Mouse (Mus musculus) hindbrain, embryonic 12.5 days (tissue): Measurements from ENCODE around the gene Chmp4b. TPM values are rescaled to one million over a fixed set of nuclear protein-coding genes. Genes with fewer than 3 reads are reported as not detected.

ENCODE experiments used
- ATAC-seq: fragments of 200-750 bp; cut with Nextera tagmentation; 2 replicates; pipeline ENCODE4 v1.8.0; 2017; ENCODE audit warnings: moderate TSS enrichment; ENCODE audit not compliant: low FRiP score
- H3K27ac ChIP-seq: fragments of 300-500 bp; sonication (generic); 2 replicates; pipeline ENCODE4 v1.5.1; 2016; ENCODE audit warnings: mild to moderate bottlenecking
- H3K27me3 ChIP-seq: fragments of 300-500 bp; sonication (generic); 2 replicates; pipeline ENCODE4 v1.6.1; 2016; ENCODE audit warnings: mild to moderate bottlenecking
- H3K36me3 ChIP-seq: fragments of 300-500 bp; sonication (generic); 2 replicates; pipeline ENCODE4 v1.6.1; 2016; ENCODE audit warnings: mild to moderate bottlenecking
- H3K4me1 ChIP-seq: fragments of 300-500 bp; sonication (generic); 2 replicates; pipeline ENCODE4 v1.6.1; 2016
- H3K4me2 ChIP-seq: fragments of 300-500 bp; sonication (generic); replicated peaks from 2 replicates; pipeline ENCODE4 v1.6.1; 2016; ENCODE audit warnings: mild to moderate bottlenecking
- H3K4me3 ChIP-seq: fragments of 300-500 bp; sonication (generic); 2 replicates; pipeline ENCODE4 v1.5.1; 2016; ENCODE audit warnings: mild to moderate bottlenecking
- H3K9ac ChIP-seq: fragments of 300-500 bp; sonication (generic); 2 replicates; pipeline ENCODE4 v1.6.1; 2016; ENCODE audit warnings: mild to moderate bottlenecking, moderate library complexity
- H3K9me3 ChIP-seq: fragments of 300-500 bp; sonication (generic); replicated peaks from 2 replicates; pipeline ENCODE4 v1.6.1; 2016; ENCODE audit warnings: mild to moderate bottlenecking
- WGBS: fragments of 180-500 bp; shearing (Covaris S2); methylation state at CpG from one replicate; pipeline ENCODE4 v1.1.7; 2016; 5-methylcytosine and 5-hydroxymethylcytosine counted together
- polyA plus RNA-seq: library from polyadenylated mRNA; unstranded; fragments of >200 nt; fragmentation: Nextera tagmentation; extraction: Ambion mirVana; gene quantifications from 2 replicates; pipeline ENCODE4 v1.2.1, GENCODE M21; 2016

The Chmp4b gene
- polyA plus RNA-seq, 1 experiment from 2014 or later: 26.6 TPM

DNA sequence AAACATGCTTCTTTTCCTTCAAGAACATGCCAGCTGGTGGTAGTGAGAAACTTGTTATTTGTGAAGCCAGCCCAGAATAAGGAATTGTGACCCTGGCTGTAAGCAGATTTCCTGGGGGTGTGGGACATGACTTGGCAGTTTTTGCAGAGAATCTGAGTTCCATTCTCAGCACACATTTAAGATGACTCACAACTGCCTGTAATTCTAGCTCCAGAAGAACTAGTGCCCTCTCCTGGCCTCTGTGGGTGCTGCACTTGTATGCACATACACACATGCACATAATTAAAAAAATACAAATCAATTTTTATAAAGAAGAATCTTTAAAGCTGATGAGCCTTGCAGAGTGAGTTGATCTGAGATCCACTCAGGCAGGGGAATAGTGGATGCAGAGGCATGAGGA, 27.4 kb upstream of the Chmp4b start:
- ATAC-seq: no peak
- H3K27me3 ChIP-seq: no peaks in the 10 kb centered on the region
- H3K36me3 ChIP-seq: peaks cover 43% of the 10 kb centered on the region
- H3K4me3 ChIP-seq: no peak overlapping the region
- no peak overlapping the region for H3K4me2 ChIP-seq
- no peak overlapping the region for H3K9ac ChIP-seq
- H3K27ac ChIP-seq: no peak overlapping the region
- no peaks in the 10 kb centered on the region; the same call in 1 of the 2 replicates for H3K9me3 ChIP-seq
- no peaks in the 10 kb centered on the region for H3K4me1 ChIP-seq

DNA sequence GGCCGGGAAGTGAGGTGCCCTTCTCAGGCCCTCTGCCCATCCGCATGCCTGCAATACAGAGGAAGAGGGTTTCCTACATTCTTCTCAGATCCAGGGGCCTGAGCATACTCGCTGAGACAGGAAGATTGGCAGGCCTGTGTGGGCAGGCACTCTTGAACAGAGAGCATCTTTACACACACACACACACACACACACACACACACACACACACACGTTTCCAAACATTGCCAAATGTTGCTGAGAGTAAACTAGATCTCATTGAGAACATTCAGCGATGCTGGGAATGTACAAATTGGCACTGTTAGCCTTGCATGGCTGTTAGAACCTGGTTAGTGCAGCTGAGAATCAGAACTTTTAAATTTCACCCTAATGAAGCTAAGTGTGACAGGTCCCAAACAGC, 21.0 kb upstream of the Chmp4b start:
- Histone ChIP-seq H3K27ac (no peak overlapping the region), H3K4me3 (no peak overlapping the region), H3K4me1 (no peaks in the 10 kb centered on the region), H3K9me3 (no peaks in the 10 kb centered on the region), H3K36me3 (peaks cover 57% of the 10 kb centered on the region), H3K27me3 (no peaks in the 10 kb centered on the region), H3K4me2 (no peak overlapping the region), H3K9ac (no peak overlapping the region)
- WGBS: 88% methylated on average over 5 of the region's 5 CpGs
- ATAC-seq: no peak

DNA sequence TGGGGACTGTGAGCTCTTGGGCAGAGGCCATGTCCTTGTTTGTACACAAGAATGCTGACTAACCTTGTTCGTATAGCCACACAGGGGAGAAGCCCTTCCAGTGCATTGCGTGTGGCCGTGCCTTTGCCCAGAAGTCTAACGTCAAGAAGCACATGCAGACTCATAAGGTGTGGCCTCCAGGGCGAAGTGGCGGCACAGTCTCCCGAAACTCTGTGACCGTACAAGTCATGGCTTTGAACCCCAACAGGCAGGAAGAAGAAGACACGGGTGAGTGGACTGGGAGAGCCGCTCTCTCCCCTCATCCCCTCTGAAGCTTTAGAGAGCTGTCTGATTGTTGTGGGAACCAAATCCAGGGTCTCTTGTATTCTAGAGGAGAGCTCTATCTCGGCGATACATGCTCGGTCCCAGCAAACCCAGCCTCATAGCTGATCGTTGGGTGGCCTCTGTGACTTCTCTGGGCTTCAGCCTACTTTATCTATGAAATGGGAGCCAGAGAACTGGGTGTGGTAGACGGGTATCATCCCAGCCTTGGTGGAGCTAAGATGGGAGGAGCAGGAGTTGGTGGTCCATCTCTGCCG, 19.2 kb upstream of the Chmp4b start:
- Histone ChIP-seq H3K9ac (no peak overlapping the region), H3K27ac (no peak overlapping the region), H3K27me3 (no peaks in the 10 kb centered on the region), H3K4me1 (no peaks in the 10 kb centered on the region), H3K9me3 (no peaks in the 10 kb centered on the region), H3K4me3 (no peak overlapping the region), H3K4me2 (no peak overlapping the region), H3K36me3 (peaks cover 60% of the 10 kb centered on the region)
- WGBS: 90% methylated on average over 16 of the region's 16 CpGs
- ATAC-seq: no peak

DNA sequence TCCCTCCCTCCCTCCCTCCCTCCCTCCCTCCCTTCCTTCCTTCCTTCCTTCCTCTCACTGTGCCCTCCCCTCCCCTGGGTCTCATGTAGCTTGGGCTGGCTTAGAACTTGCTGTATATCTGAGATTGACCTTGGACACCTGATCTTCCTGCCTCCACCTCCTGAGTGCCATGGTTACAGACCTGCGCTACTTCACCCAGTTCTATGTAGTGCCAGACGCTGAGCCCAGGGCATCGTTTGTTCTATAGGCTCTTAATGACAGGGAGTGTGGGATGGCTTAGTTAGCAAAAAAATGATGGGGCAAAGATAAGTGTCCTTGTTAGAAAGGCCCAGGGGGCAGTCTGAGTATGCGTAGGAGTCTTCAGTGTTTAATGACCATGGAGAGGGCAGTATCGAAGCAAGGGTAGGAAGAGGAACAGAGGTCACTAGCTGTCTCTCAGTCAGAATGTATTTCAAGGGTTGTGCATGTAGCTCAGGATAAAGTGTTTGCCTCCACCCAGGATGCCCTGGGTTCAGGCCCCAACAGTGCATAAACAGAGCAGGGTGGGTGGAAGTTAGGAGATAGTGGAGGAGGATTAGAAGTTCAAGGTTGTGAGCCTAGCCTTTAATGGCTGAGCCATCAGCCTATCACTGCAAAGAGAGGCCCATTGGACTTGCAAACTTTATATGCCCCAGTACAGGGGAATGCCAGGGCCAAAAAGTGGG, 18.3 kb upstream of the Chmp4b start:
- H3K36me3 ChIP-seq: peaks cover 65% of the 10 kb centered on the region
- peaks cover under 1% of the 10 kb centered on the region; the same call in 1 of the 2 replicates for H3K9me3 ChIP-seq
- no peaks in the 10 kb centered on the region for H3K27me3 ChIP-seq
- H3K4me1 ChIP-seq: no peaks in the 10 kb centered on the region
- H3K9ac ChIP-seq: no peak overlapping the region
- H3K4me2 ChIP-seq: no peak overlapping the region
- 89% methylated on average over 5 of the region's 5 CpGs for WGBS
- H3K27ac ChIP-seq: no peak overlapping the region
- H3K4me3 ChIP-seq: no peak overlapping the region
- ATAC-seq: no peak

DNA sequence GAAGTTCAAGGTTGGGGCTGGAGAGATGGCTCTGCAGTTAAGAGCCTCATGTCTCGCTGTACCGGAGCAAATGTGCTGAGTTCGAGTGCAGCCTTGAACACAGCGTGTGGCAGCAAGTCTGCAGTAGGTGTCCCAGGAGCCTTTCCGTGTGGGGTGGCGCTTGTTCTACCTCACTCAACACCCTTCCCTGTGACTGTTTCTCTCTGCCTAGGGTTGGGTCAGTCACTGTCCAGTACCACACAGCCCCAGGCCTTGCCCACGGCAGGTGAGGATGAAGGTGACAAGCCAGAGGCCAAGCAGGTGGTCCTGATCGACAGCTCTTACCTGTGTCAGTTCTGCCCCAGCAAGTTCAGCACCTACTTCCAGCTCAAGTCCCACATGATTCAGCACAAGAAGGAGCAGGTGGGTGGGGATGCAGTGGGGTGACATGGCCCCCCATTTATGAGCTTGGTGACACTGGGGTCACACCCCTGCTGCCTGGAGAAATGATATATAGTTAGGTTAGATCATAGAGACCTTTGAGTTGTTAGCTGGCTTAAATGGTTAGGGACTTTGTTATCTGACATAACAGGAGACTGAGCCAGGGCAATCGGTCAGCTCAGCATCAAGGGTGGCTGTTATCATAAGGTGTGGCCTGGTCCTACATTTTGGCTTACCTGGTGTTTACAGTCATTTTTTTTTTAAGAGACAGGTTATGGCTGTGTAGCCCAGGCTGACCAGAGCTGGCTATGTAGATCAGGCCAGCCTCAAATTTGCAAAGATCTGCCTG, 17.4 kb upstream of the Chmp4b start:
- Histone ChIP-seq H3K9ac (no peak overlapping the region), H3K36me3 (peaks cover 65% of the 10 kb centered on the region), H3K4me1 (no peaks in the 10 kb centered on the region), H3K4me2 (no peak overlapping the region), H3K4me3 (no peak overlapping the region), H3K27me3 (no peaks in the 10 kb centered on the region), H3K27ac (no peak overlapping the region), H3K9me3 (peaks cover 4% of the 10 kb centered on the region; the same call in 1 of the 2 replicates)
- no peak for ATAC-seq
- WGBS: 91% methylated on average over 9 of the region's 9 CpGs

DNA sequence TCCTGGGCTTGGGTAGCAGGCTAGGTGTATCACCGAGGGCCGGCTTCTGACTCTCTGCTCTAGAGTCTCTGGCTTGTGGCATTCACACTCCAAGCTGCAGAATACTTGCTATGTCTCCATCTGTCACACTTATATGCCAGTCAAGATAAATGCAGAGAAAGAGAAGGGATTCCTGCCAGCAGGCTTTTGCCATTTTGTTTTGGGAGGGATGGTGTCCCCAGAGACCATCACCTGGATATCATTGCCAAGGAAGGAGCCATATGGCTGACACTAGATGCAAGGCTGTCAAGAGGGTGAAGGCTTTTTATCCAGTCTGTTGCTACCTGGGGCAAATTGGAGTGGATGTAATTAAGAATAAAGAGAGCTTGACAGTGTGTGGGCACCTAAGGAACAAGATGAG, 15.7 kb upstream of the Chmp4b start:
- WGBS: 96% methylated on average over 2 of the region's 2 CpGs
- no peaks in the 10 kb centered on the region for H3K4me1 ChIP-seq
- ATAC-seq: no peak
- H3K9me3 ChIP-seq: peaks cover 4% of the 10 kb centered on the region; the same call in 1 of the 2 replicates
- H3K27ac ChIP-seq: no peak overlapping the region
- H3K27me3 ChIP-seq: no peaks in the 10 kb centered on the region
- no peak overlapping the region for H3K9ac ChIP-seq
- no peak overlapping the region for H3K4me2 ChIP-seq
- H3K36me3 ChIP-seq: peaks cover 54% of the 10 kb centered on the region
- no peak overlapping the region for H3K4me3 ChIP-seq

DNA sequence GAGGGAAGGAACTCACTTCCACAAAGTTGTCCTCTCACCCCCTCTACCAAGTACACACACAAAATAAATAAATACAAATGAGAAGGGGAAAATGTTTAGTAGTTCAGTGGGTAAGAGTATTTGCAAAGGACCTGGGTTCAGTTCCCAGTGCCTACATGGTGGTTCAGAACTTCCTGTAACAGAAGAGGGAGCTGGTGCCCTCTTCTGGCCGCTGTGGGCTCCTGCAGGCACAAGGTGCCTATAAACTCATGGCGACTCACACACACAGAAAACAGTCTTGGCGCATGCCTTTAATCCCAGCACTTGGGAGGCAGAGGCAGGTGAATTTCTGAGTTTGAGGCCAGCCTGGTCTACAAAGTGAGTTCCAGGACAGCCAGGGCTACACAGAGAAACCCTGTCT, 13.0 kb upstream of the Chmp4b start:
- Histone ChIP-seq H3K4me3 (no peak overlapping the region), H3K9me3 (peaks cover 4% of the 10 kb centered on the region; the same call in 1 of the 2 replicates), H3K27ac (no peak overlapping the region), H3K4me2 (no peak overlapping the region), H3K27me3 (no peaks in the 10 kb centered on the region), H3K9ac (no peak overlapping the region), H3K36me3 (peaks cover 61% of the 10 kb centered on the region), H3K4me1 (no peaks in the 10 kb centered on the region)
- no peak for ATAC-seq
- WGBS: 97% methylated on average over 3 of the region's 3 CpGs

DNA sequence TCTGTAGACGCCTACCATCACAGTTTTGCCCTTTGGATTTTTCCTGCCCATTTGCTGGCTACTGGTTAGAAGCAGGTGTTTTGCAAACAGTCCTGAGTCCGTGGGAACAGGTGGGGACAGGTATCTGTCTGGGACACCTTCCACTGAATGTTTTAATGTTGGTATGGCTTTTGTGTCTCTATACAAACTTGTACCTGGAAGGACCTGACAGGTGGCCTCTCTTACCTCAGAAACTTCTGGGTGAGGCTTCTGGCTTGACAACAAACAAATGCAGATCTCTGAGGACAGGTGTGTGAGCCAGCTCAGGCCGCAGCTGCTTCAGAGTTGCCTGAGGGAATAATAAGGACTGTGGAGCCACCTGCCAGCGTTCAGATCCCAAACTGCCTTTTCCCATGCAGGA, 12.4 kb upstream of the Chmp4b start:
- Histone ChIP-seq H3K4me3 (no peak overlapping the region), H3K9ac (no peak overlapping the region), H3K27ac (no peak overlapping the region), H3K4me1 (no peaks in the 10 kb centered on the region), H3K9me3 (peaks cover 4% of the 10 kb centered on the region; the same call in 1 of the 2 replicates), H3K4me2 (no peak overlapping the region), H3K36me3 (peaks cover 63% of the 10 kb centered on the region), H3K27me3 (no peaks in the 10 kb centered on the region)
- 96% methylated on average over 4 of the region's 4 CpGs for WGBS
- ATAC-seq: no peak

DNA sequence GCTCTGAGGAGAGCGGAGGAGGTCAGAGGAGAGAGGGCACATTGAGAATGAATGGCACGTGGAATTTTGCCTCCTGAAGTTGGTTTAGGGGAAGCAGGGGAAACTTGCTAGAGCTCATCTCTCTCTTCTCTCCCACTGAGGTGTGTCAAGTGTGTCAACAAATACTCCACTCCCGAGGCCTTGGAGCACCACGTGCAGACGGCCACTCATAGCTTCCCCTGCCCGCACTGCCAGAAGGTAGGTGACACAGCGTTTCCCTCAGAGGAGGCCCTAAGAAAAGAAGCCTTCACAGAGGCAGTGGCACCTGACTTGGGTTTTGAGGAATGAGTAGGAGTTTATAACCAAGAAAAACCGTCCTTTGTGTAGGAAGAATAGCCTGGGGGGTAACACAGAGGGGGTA, 10.3 kb upstream of the Chmp4b start:
- H3K4me2 ChIP-seq: no peak overlapping the region
- H3K27me3 ChIP-seq: no peaks in the 10 kb centered on the region
- peaks cover 64% of the 10 kb centered on the region for H3K36me3 ChIP-seq
- H3K9ac ChIP-seq: no peak overlapping the region
- ATAC-seq: no peak
- peaks cover 4% of the 10 kb centered on the region; the same call in 1 of the 2 replicates for H3K9me3 ChIP-seq
- no peaks in the 10 kb centered on the region for H3K4me1 ChIP-seq
- H3K4me3 ChIP-seq: no peak overlapping the region
- 73% methylated on average over 8 of the region's 8 CpGs for WGBS
- H3K27ac ChIP-seq: no peak overlapping the region

DNA sequence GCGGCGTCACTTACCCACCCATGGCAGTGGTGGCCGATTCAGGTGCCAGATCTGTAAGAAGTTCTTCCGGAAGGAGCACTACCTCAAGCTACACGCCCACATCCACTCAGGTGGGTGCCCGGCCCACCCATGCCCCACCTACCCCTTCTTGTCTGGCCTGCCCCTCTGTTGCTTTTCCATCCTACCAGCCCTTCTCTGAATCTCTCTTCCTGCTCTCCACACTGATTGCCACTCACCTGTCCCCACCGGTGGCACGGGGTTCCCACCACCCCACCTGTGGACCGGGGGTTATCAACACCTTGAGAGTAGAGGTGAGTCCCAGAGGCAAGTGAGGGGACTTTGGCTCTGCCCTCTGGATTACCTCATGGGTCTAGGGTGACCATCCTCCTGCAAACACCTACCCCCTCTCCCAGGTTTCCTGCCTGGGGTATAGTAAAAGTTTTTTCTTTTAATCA, 9.5 kb upstream of the Chmp4b start:
- Histone ChIP-seq H3K4me3 (no peak overlapping the region), H3K4me2 (no peak overlapping the region), H3K9ac (no peak overlapping the region), H3K27ac (no peak overlapping the region), H3K27me3 (no peaks in the 10 kb centered on the region), H3K9me3 (peaks cover 4% of the 10 kb centered on the region; the same call in 1 of the 2 replicates), H3K4me1 (no peaks in the 10 kb centered on the region), H3K36me3 (peaks cover 64% of the 10 kb centered on the region)
- WGBS: 98% methylated on average over 9 of the region's 9 CpGs
- ATAC-seq: no peak

DNA sequence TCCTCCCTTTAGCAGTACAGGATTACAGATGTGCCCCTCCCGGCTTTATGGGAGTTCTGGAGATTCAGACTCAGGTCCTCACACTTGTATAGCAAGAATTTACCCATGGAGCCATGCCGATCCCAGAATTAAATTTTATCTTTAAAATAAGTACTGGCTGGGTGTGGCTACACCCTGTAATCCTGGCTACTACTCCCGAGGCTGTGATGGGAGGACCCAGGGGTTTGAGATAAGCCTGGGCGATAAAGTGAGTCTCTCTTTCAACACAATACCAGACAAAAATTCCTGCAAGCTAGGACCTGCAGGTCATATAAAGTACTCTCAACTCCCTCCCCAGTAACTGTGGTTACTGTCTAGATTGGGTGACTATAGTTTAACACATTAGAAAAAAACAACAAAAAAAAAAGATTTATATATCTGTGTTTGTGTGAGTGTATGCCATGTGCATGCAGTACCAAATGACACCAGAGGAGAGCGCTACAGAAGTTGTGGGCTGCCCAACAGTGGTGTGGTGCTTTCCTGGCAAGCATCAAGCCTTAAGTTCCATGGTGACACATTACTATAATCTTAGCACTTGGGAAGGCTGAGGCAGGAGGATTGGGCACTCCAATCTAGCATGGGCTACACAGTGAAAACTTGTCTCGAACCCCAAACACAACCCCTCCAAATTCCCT, 8.7 kb upstream of the Chmp4b start:
- no peak overlapping the region for H3K27ac ChIP-seq
- H3K36me3 ChIP-seq: peaks cover 56% of the 10 kb centered on the region
- no peaks in the 10 kb centered on the region for H3K27me3 ChIP-seq
- ATAC-seq: no peak
- H3K9me3 ChIP-seq: peaks cover 4% of the 10 kb centered on the region; the same call in 1 of the 2 replicates
- no peak overlapping the region for H3K9ac ChIP-seq
- no peaks in the 10 kb centered on the region for H3K4me1 ChIP-seq
- no peak overlapping the region for H3K4me2 ChIP-seq
- 92% methylated on average over 6 of the region's 6 CpGs for WGBS
- H3K4me3 ChIP-seq: no peak overlapping the region

DNA sequence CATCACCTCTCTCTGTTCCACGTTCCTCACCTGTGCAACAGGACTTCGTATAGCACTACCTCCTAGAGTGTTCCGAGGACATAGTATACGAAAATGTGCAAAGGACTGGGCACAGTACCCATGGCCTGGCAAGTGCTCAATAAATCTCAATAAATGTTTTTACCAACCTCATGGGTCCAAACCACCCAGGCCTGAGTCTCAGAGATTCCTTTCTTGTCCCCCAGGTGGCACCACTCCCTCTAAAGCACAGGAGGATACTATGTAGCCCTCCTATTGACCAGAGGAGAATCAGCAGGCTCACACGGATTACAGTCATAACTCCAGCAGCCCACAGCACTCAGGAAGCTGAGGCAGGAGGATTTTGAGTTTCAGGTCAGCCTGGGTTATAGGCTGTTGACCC, 4.9 kb upstream of the Chmp4b start:
- no peaks in the 10 kb centered on the region for H3K27me3 ChIP-seq
- H3K36me3 ChIP-seq: peaks cover 39% of the 10 kb centered on the region
- H3K4me3 ChIP-seq: no peak overlapping the region
- H3K9ac ChIP-seq: no peak overlapping the region
- no peak overlapping the region for H3K4me2 ChIP-seq
- H3K4me1 ChIP-seq: no peaks in the 10 kb centered on the region
- H3K27ac ChIP-seq: no peak overlapping the region
- ATAC-seq: no peak
- 83% methylated on average over 5 of the region's 5 CpGs for WGBS
- H3K9me3 ChIP-seq: no peaks in the 10 kb centered on the region
